Mouse (Mus musculus) embryonic facial prominence, embryonic 12.5 days (tissue): ENCODE results near the gene Samd4b. TPM values are rescaled to one million over a fixed set of nuclear protein-coding genes. Genes with fewer than 3 reads are reported as not detected.

Experiments used
- ATAC-seq: fragments of 200-750 bp; cut with Nextera tagmentation; 2 replicates; pipeline ENCODE4 v1.8.0; 2017; ENCODE audit not compliant: insufficient number of reproducible peaks, insufficient read depth, low FRiP score, low TSS enrichment
- H3K27ac ChIP-seq: fragments of 300-500 bp; sonication (generic); 2 replicates; pipeline ENCODE4 v1.5.1; 2016; ENCODE audit warnings: mild to moderate bottlenecking
- H3K27me3 ChIP-seq: fragments of 300-500 bp; sonication (generic); 2 replicates; pipeline ENCODE4 v1.6.1; 2016; ENCODE audit warnings: mild to moderate bottlenecking, moderate library complexity
- H3K36me3 ChIP-seq: fragments of 300-500 bp; sonication (generic); 2 replicates; pipeline ENCODE4 v1.6.1; 2016; ENCODE audit warnings: mild to moderate bottlenecking
- H3K4me1 ChIP-seq: fragments of 300-500 bp; sonication (generic); 2 replicates; pipeline ENCODE4 v1.6.1; 2016
- H3K4me2 ChIP-seq: fragments of 300-500 bp; sonication (generic); replicated peaks from 2 replicates; pipeline ENCODE4 v1.6.1; 2016; ENCODE audit warnings: mild to moderate bottlenecking, moderate library complexity
- H3K4me3 ChIP-seq: fragments of 300-500 bp; sonication (generic); 2 replicates; pipeline ENCODE4 v1.5.1; 2016; ENCODE audit warnings: mild to moderate bottlenecking
- H3K9ac ChIP-seq: fragments of 300-500 bp; sonication (generic); 2 replicates; pipeline ENCODE4 v1.6.1; 2016; ENCODE audit warnings: mild to moderate bottlenecking, moderate library complexity
- H3K9me3 ChIP-seq: fragments of 300-500 bp; sonication (generic); 2 replicates; pipeline ENCODE4 v1.6.1; 2016; ENCODE audit warnings: mild to moderate bottlenecking, moderate library complexity
- whole genome bisulfite sequencing: fragments of 180-500 bp; shearing (Covaris S2); methylation state at CpG from one replicate; pipeline ENCODE4 v1.1.7; 2016; 5-methylcytosine and 5-hydroxymethylcytosine counted together
- polyA plus RNA-seq: library from polyadenylated mRNA; unstranded; fragments of >200 nt; fragmentation: Nextera tagmentation; extraction: Ambion mirVana; gene quantifications from 2 replicates; pipeline ENCODE4 v1.2.1, GENCODE M21; 2016

The Samd4b gene
- polyA plus RNA-seq, 1 experiment from 2014 or later, result 36.6 TPM

DNA sequence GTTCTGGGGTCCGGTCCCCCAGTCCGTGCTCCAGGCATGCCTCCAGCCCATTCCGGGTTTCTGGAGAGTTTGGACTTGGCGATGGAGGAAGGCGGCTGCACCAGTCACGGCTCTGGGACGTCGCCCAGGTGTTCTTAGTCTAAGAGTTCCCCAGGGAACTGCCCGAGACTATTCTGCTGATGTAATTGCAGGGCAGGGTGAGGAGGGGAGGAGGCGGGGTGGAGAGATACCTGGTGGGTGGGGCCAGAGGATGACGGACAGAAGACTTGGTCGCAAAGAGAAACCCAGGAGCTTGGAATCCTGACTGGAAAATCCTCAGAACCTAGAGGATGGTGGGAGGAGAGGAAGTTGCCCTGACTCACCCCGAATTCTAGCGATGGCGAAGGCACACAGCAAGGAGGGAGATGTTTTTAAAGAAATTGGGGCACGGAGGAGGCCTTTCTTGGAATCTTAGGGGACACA, 109.9 kb downstream of the Samd4b start:
- H3K4me1 ChIP-seq, result peaks cover 6% of the 10 kb centered on the region; the same call in 1 of the 2 replicates
- no peak overlapping the region for H3K9ac ChIP-seq
- H3K27me3 ChIP-seq, result no peaks in the 10 kb centered on the region; the same call in 1 of the 2 replicates
- ATAC-seq, result no peak
- 3% methylated on average over 16 of the region's 16 CpGs for WGBS
- no peaks in the 10 kb centered on the region for H3K9me3 ChIP-seq
- H3K27ac ChIP-seq, result no peak overlapping the region
- no peaks in the 10 kb centered on the region for H3K36me3 ChIP-seq
- peak overlapping the region; percentile 47 for H3K4me2 ChIP-seq
- peak overlapping the region; percentile 22 for H3K4me3 ChIP-seq

DNA sequence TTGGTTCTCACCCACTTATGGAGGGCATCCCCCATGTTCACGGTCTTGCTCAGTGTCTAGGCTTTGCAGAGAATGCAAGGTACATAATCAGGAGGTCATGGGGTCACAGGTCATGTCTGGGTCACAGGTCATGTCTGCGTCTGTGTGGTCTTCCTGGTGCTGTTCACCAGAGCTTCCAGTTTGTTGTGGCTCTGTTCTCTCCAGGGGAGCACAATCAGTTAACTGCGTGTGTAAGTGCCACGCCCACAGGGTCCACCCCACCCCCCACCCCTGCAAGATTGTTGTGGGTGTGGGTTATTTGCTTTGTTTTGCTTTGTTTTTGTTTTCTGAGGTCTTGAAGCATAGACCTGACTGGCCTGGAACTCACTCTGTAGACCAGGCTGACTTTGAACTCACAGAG, 113.8 kb downstream of the Samd4b start:
- no peak overlapping the region for H3K27ac ChIP-seq
- H3K4me1 ChIP-seq, result peaks cover 6% of the 10 kb centered on the region; the same call in 1 of the 2 replicates
- no peak for ATAC-seq
- no peaks in the 10 kb centered on the region; the same call in 1 of the 2 replicates for H3K27me3 ChIP-seq
- no peak overlapping the region for H3K4me3 ChIP-seq
- no peak overlapping the region for H3K4me2 ChIP-seq
- no peak overlapping the region for H3K9ac ChIP-seq
- H3K36me3 ChIP-seq, result no peaks in the 10 kb centered on the region
- H3K9me3 ChIP-seq, result no peaks in the 10 kb centered on the region
- 26% methylated on average over 4 of the region's 4 CpGs for WGBS

DNA sequence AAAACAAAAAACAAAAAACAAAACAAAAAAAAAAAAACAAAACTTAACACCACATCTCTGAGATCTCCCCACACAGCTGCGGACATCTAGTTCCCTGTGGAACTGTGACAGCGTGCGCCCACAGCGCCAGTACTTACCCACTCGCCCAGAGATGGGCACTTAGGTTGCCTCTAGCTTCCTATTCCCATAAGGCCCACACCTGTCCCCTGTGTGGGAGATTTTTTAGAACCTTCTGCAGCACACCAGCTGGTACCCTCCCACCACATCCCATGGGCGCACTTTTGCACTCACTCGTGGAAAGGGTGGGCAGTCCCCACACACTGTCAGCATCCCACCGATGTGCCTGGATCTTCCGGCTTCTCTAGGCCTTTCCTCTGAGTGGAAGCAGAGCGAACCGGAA, 115.1 kb downstream of the Samd4b start:
- Histone ChIP-seq H3K4me1 (peaks cover 1% of the 10 kb centered on the region; the same call in 1 of the 2 replicates), H3K27me3 (no peaks in the 10 kb centered on the region), H3K36me3 (no peaks in the 10 kb centered on the region), H3K27ac (no peak overlapping the region), H3K9me3 (no peaks in the 10 kb centered on the region), H3K9ac (no peak overlapping the region), H3K4me2 (no peak overlapping the region), H3K4me3 (no peak overlapping the region)
- 87% methylated on average over 11 of the region's 11 CpGs for WGBS
- no peak for ATAC-seq

DNA sequence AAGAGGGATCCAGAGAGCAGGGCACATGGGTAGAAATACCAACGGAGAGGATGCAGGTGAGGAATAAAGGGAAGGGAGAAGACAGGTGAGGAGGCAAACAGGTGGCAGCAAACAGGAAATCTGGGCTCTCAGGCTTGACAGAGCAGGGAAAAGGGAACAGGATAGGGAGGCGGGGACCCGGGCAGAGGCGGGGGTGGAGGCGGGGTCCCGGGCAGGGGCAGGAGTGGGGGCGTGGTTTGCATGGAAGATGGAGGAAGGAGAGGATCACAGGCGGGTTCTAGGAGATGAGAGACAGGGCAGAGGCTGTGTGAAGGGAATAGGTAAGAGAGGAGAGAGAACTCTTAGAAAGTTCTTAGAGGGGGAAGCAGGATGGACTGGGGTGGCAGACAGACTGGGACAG, 119.1 kb downstream of the Samd4b start:
- 6% methylated on average over 8 of the region's 8 CpGs for WGBS
- Histone ChIP-seq H3K4me1 (no peaks in the 10 kb centered on the region), H3K27me3 (no peaks in the 10 kb centered on the region), H3K27ac (no peak overlapping the region), H3K36me3 (no peaks in the 10 kb centered on the region), H3K4me2 (no peak overlapping the region), H3K9me3 (no peaks in the 10 kb centered on the region), H3K9ac (no peak overlapping the region), H3K4me3 (no peak overlapping the region)
- no peak for ATAC-seq

DNA sequence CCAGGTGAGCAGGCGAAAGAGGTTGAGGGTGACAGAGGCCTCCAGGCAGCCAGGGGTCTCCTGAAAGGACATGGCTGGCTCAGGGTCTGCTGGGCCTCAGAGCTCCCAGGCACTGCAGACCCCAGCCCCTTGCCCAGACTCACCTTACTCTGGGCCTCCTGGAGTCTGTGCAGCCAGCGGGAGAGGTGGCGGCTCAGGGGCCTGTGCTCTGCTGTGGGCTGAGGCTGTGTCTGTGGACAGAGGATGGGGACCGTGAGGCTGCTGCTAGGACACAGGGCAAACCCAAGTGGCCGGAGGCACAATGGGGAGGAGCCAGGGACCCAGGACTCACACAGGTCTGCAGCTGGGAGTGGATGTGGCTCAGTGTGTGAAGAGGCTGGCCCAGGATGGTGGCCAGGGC, 120.6 kb downstream of the Samd4b start:
- Histone ChIP-seq H3K4me2 (no peak overlapping the region), H3K36me3 (no peaks in the 10 kb centered on the region), H3K9ac (no peak overlapping the region), H3K9me3 (no peaks in the 10 kb centered on the region), H3K4me3 (no peak overlapping the region), H3K27me3 (no peaks in the 10 kb centered on the region), H3K27ac (no peak overlapping the region), H3K4me1 (no peaks in the 10 kb centered on the region)
- WGBS, result 76% methylated on average over 5 of the region's 5 CpGs
- ATAC-seq, result no peak

DNA sequence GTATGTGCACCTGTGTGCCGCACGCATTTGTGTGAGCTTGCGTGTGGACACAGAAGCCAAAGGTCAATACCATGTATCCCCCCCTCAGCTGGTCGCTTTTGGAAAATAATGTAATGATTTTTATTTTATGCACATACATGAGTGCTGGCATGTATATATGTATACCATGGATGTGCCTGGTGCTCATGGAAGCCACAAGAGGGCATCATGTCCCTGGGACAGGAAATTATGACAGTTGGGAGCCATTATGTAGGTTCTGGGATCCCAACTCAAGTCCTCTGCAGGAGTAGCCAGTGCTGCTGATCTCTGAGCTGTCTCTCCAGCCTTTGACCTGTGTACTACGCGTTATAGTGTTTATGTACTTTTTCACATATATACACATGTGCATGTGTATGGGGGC, 121.8 kb downstream of the Samd4b start:
- no peaks in the 10 kb centered on the region for H3K9me3 ChIP-seq
- no peak overlapping the region for H3K4me3 ChIP-seq
- no peaks in the 10 kb centered on the region for H3K4me1 ChIP-seq
- H3K36me3 ChIP-seq, result no peaks in the 10 kb centered on the region
- no peak for ATAC-seq
- no peak overlapping the region for H3K4me2 ChIP-seq
- no peak overlapping the region for H3K9ac ChIP-seq
- no peaks in the 10 kb centered on the region for H3K27me3 ChIP-seq
- no peak overlapping the region for H3K27ac ChIP-seq
- 90% methylated on average over 6 of the region's 6 CpGs for WGBS

DNA sequence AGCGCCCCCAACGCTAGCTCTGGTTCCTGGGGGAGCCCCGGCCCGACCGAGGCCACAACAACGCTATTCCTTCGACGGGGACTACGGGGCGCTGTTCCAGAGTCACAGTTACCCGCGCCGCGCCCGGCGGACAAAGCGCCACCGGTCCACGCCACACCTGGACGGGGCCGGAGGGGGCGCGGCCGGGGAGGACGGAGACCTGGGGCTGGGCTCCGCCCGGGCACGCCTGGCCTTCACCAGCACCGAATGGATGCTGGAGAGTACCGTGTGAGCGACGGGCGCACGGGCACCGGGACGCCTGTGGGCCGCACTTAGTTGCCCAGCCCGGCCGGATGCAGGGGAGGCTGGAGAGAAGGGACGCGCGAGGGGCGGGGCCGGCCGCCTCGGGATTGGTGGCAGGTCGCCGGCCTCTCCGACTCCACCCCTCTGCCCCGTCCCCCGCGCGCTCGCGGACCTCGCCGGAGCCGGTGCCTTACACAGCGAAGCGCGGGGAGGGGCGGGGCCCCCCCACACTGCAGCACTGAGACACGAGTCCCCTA, 130.7 kb downstream of the Samd4b start:
- Histone ChIP-seq H3K4me3 (peak overlapping the region; percentile 50), H3K36me3 (peaks cover 13% of the 10 kb centered on the region), H3K9me3 (no peaks in the 10 kb centered on the region), H3K4me2 (peak overlapping the region; percentile 88), H3K9ac (peak overlapping the region; percentile 57), H3K27me3 (peaks cover 20% of the 10 kb centered on the region), H3K27ac (no peak overlapping the region; the same call in 1 of the 2 replicates), H3K4me1 (peaks cover 6% of the 10 kb centered on the region; the same call in 1 of the 2 replicates)
- peak; percentile 57 for ATAC-seq
- WGBS, result under 1% methylated on average over 57 of the region's 63 CpGs

DNA sequence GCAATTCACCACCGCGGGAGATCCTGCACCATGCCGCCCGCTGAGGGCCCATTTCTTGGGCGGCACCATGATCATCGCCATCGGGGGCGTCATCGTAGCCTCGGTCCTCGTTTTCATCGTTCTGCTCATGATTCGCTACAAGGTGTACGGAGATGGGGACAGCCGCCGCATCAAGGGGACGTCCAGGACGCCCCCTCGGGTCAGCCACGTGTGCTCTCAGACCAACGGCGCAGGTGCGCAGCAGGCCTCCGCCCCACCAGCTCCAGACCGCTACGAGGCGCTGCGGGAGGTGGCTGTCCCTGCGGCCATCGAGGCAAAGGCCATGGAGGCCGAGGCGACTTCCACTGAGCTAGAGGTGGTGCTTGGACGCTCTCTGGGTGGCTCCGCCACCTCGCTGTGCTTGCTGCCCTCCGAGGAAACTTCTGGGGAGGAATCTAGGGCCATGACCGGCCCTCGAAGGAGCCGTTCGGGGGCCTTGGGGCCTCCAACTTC, 131.2 kb downstream of the Samd4b start:
- no peaks in the 10 kb centered on the region for H3K9me3 ChIP-seq
- H3K4me3 ChIP-seq, result peak overlapping the region; percentile 50
- ATAC-seq, result no peak
- 16% methylated on average over 40 of the region's 40 CpGs for WGBS
- peaks cover 18% of the 10 kb centered on the region for H3K36me3 ChIP-seq
- peak overlapping the region; percentile 57 for H3K9ac ChIP-seq
- peaks cover 6% of the 10 kb centered on the region; the same call in 1 of the 2 replicates for H3K4me1 ChIP-seq
- peaks cover 20% of the 10 kb centered on the region for H3K27me3 ChIP-seq
- H3K4me2 ChIP-seq, result peak overlapping the region; percentile 88
- no peak overlapping the region; the same call in 1 of the 2 replicates for H3K27ac ChIP-seq

DNA sequence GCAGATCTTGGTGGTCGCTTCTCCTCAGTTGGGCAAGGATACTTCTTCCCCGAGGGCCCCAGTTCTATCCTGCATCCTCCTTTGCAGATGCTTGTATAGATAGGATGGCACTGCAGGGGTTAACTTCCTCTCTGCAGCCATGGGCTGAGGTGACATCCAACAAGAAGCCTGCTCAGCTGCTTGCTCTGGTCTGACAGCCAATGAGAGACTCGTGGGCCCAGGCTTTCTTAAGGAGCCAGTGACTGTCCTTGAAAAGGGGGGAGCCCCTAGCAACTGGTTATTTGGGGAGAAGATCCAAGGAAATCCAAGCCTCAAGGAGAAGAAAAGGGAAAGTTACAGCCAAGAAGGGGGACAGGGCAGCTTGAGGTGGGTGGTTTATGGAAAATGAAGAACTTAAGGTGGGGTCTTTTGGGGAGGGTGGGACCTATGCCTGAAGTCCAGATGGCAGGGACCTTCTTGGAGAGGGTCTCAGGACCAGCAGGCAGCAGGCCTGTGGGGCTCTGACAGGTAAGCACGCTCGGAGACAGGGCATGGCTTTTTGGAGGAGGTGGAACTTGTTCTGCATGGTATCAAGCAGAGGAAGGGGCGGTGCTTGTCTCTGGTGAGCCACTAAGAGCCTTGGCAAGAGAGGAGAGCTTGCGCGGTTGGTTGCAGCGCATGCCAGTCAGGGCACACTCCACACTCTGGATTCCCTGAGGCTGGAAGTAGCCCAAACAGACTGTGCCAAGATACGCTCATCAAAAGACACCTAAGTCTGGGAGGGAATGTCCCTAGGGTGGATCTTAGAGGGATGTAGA, 133.3 kb downstream of the Samd4b start:
- Histone ChIP-seq H3K4me3 (no peak overlapping the region), H3K36me3 (peaks cover 37% of the 10 kb centered on the region), H3K9ac (no peak overlapping the region), H3K27ac (no peak overlapping the region), H3K9me3 (no peaks in the 10 kb centered on the region), H3K27me3 (peaks cover 20% of the 10 kb centered on the region), H3K4me2 (0 out of 2 replicates have a peak overlapping the region, but pooled peaks have one; percentile 0), H3K4me1 (peaks cover 6% of the 10 kb centered on the region; the same call in 1 of the 2 replicates)
- ATAC-seq, result peak; percentile 37; the same call in 1 of the 2 replicates
- 54% methylated on average over 10 of the region's 10 CpGs for WGBS

DNA sequence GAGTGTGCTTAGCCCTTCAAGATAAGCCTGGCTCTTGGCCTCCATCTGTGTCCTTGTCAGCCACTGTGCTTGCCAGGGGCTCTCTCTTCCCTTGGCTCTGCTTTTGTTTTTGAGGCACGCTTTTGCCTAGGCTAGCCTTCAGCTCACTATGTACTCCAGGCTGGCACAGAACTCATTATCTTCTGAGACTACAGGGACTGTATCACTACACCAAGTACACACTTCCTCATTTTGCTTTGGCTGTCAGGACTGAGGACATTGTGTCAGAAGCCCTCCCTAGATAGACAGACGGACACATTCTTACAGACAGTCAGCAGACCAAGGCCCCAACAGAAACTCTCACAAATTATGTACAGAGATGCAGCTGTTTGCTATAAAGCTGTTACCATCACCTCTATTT, 135.2 kb downstream of the Samd4b start:
- no peaks in the 10 kb centered on the region for H3K9me3 ChIP-seq
- ATAC-seq, result no peak
- H3K4me3 ChIP-seq, result no peak overlapping the region
- peaks cover 20% of the 10 kb centered on the region for H3K27me3 ChIP-seq
- no peak overlapping the region for H3K27ac ChIP-seq
- H3K9ac ChIP-seq, result no peak overlapping the region
- peaks cover 6% of the 10 kb centered on the region; the same call in 1 of the 2 replicates for H3K4me1 ChIP-seq
- whole genome bisulfite sequencing, result 80% methylated on average over 2 of the region's 2 CpGs
- H3K4me2 ChIP-seq, result no peak overlapping the region
- peaks cover 56% of the 10 kb centered on the region for H3K36me3 ChIP-seq

DNA sequence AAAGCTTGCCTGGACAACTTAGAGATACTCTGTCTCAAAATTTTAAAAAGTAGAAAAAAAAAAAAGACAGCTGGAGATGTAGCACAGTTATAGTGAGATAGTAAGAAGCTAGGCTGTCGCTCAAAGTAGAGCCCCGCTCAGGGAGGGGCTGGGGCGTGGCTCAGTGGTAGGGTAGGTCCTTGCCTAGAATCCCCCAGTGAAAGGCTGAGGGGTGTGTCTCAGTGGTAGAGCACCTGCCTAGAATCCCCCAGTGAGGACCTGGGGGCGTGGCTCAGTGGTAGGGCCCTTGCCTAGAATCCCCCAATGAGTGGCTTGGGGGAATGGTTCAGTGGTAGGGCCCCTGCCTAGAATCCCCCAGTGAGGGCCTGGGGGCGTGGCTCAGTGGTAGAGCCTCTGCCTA, 137.6 kb downstream of the Samd4b start:
- peaks cover 60% of the 10 kb centered on the region for H3K36me3 ChIP-seq
- no peak overlapping the region for H3K9ac ChIP-seq
- ATAC-seq, result no peak
- H3K4me1 ChIP-seq, result no peaks in the 10 kb centered on the region
- 0 out of 2 replicates have a peak, but pooled peaks cover under 1% of the 10 kb centered on the region for H3K27me3 ChIP-seq
- H3K9me3 ChIP-seq, result no peaks in the 10 kb centered on the region
- no peak overlapping the region for H3K4me3 ChIP-seq
- WGBS, result 89% methylated on average over 5 of the region's 5 CpGs
- no peak overlapping the region for H3K27ac ChIP-seq
- H3K4me2 ChIP-seq, result no peak overlapping the region
